ENCODE assay signal across 8 mouse cellular contexts in genomic region chr15:83473832-83474465, GRCm38 (mm10). TPM values are rescaled to one million over a fixed set of nuclear protein-coding genes. Genes with fewer than 3 reads are reported as not detected.
DNase-seq lines count a peak whose midpoint lies in the region; ATAC-seq lines count a peak whose summit lies in the region.

No protein-coding gene starts in this region.

- DNase-seq in adrenal gland, postnatal 25 days = peak; percentile 68
- DNase-seq in heart, adult 9 months (ENCODE audit: low spot score in 2 of 2) = peak; percentile 73 to 78
- DNase-seq in kidney, postnatal 14 days = peak; percentile 56
- DNase-seq in thymus, postnatal 25 days = peak; percentile 58
- no peak for DNase-seq in frontal cortex, adult 2 months (ENCODE audit: extremely low spot score in 1 of 2, low spot score in 1 of 2)
- DNase-seq in left cerebral cortex, adult 18-20 months (ENCODE audit: low spot score in 2 of 2) = no peak

- 0 out of 2 replicates have a peak overlapping the region, but pooled peaks have one; percentile 1 for H3K27ac ChIP-seq in macrophage

- no peaks in the 10 kb centered on the region for H3K79me2 ChIP-seq in macrophage (ENCODE audit: inconsistent target)

- no peaks in the 10 kb centered on the region for H3K36me3 ChIP-seq in macrophage (ENCODE audit: inconsistent target)

- H3K4me3 ChIP-seq in macrophage (ENCODE audit: inconsistent target) = no peak overlapping the region

- peak; percentile 98 for ATAC-seq in CD4-positive, CD25-positive, alpha-beta regulatory T cell, adult 4 months

- WGBS in macrophage (ENCODE audit: missing documents) = 34% methylated on average over 10 of the region's 10 CpGs

RNA-seq across cellular contexts. Expression of gene Pacsin2, which starts 9.5 kb away (rescaled TPM):
- polyA plus RNA-seq in CD4-positive, CD25-positive, alpha-beta regulatory T cell, adult 4 months (2017; shearing (Covaris generic)) = 10 to 100 TPM; 18.3 to 26.6 TPM
- total RNA-seq in adrenal gland, postnatal 25 days (2021) = 80.8 and 94.8 TPM in 2 replicates
- 100 to 1,000 TPM in 3 of 26 experiments, 10 to 100 TPM in 23; 41.6 to 120 (median 81.4) TPM for total RNA-seq in macrophage (2018; cell fraction: chromatin; rRNA removed)
- 100 to 1,000 TPM in 1 of 26 experiments, 10 to 100 TPM in 25; 51.3 to 103 (median 81.1) TPM for total RNA-seq in macrophage (2018; cell fraction: cytosol; rRNA removed)
- total RNA-seq in macrophage (2018; cell fraction: nucleus; rRNA removed) = 100 to 1,000 TPM in 2 of 26 experiments, 10 to 100 TPM in 24; 60.5 to 159 (median 76.3) TPM
- 58.4 to 158 TPM (median 89.0 TPM) in 3 replicates for polyA plus RNA-seq in macrophage (2018)
- polyA plus RNA-seq in frontal cortex, adult 2 months (2012; rRNA removed) = 231 and 243 TPM in 2 replicates
- 100 to 1,000 TPM; 105 to 116 TPM for total RNA-seq in left cerebral cortex, adult 18-20 months (2021)

RNA-seq across cellular contexts. Expression of gene Ttll1, which starts 36.7 kb away (rescaled TPM):
- polyA plus RNA-seq in CD4-positive, CD25-positive, alpha-beta regulatory T cell, adult 4 months (2017; shearing (Covaris generic)) = 10 to 100 TPM; 11.4 to 14.4 TPM
- total RNA-seq in adrenal gland, postnatal 25 days (2021) = 6.2 and 9.0 TPM in 2 replicates
- total RNA-seq in macrophage (2018; cell fraction: chromatin; rRNA removed) = 1 to 10 TPM; 1.2 to 8.2 (median 3.6) TPM
- 10 to 100 TPM in 2 of 26 experiments, 1 to 10 TPM in 24; 5.9 to 10.7 (median 8.0) TPM for total RNA-seq in macrophage (2018; cell fraction: cytosol; rRNA removed)
- total RNA-seq in macrophage (2018; cell fraction: nucleus; rRNA removed) = 10 to 100 TPM in 1 of 26 experiments, 1 to 10 TPM in 25; 1.8 to 10.6 (median 3.4) TPM
- 8.8 to 12.7 TPM (median 12.1 TPM) in 3 replicates for polyA plus RNA-seq in macrophage (2018)
- 51.6 and 52.9 TPM in 2 replicates for polyA plus RNA-seq in frontal cortex, adult 2 months (2012; rRNA removed)
- total RNA-seq in left cerebral cortex, adult 18-20 months (2021) = 10 to 100 TPM; 53.3 to 53.9 TPM

RNA-seq across cellular contexts. Expression of gene Bik, which starts 52.7 kb away (rescaled TPM):
- polyA plus RNA-seq in CD4-positive, CD25-positive, alpha-beta regulatory T cell, adult 4 months (2017; shearing (Covaris generic)) = 1 to 10 TPM in 1 of 2 experiments, under 1 TPM in 1; 0.90 to 1.5 TPM
- total RNA-seq in adrenal gland, postnatal 25 days (2021) = 3.9 and 4.3 TPM in 2 replicates
- not detected for total RNA-seq in macrophage (2018; cell fraction: chromatin; rRNA removed)
- total RNA-seq in macrophage (2018; cell fraction: cytosol; rRNA removed) = under 1 TPM in 10 of 26 experiments, not detected in 16; 0.14 to 0.25 (median 0.22) TPM
- 1 to 10 TPM in 1 of 26 experiments, not detected in 25; 1.0 TPM for total RNA-seq in macrophage (2018; cell fraction: nucleus; rRNA removed)
- polyA plus RNA-seq in macrophage (2018) = 0.35 to 0.51 TPM in 2 of 3 replicates, not detected in the other
- 0.30 and 0.59 TPM in 2 replicates for polyA plus RNA-seq in frontal cortex, adult 2 months (2012; rRNA removed)
- not detected for total RNA-seq in left cerebral cortex, adult 18-20 months (2021)

Comparison
In these comparisons a context has a peak if more than half of its experiments do, and no peak if none do; other contexts are left out.
1. DNase-seq: peak in adrenal gland, postnatal 25 days (single experiment), heart, adult 9 months (2 of 2), kidney, postnatal 14 days (single experiment) and thymus, postnatal 25 days (single experiment); none in frontal cortex, adult 2 months (0 of 2) and left cerebral cortex, adult 18-20 months (0 of 2).